Mouse (Mus musculus) right cerebral cortex, postnatal 25 days (tissue): Measurements from ENCODE around the gene Klrc3.
"Not testable (repeated sequence)": the region's sequence is repeated elsewhere in the genome, so short reads cannot be mapped to it uniquely, and the experiment has no call there.

Experiments used
- DNase-seq: peaks from one replicate; pipeline ENCODE4 v3.0.0; 2022

Klrc3 gene

DNA sequence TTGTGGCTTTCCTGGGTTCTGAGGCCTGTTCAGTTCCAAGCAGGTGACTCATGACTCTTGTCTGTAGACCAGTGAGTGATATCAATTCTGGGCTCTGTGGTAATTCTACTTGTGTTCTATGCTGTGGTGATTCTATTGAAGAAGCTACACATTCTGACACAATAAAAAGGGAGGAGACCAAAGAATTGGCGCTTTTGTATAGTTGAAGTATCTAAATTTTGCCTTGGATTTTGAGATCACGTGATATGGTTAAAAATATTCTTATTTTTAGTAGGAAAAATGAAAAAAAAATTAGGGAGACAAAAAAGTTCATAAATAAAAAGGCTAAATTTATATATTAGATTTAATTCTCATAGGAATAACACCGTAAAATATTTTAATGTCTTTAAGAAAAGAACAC is at the start of gene Klrc3:
Klrc3 (minus strand) TSS at position 101 of the 400 bp plus-strand sequence.
- not testable (repeated sequence) for DNase-seq

DNA sequence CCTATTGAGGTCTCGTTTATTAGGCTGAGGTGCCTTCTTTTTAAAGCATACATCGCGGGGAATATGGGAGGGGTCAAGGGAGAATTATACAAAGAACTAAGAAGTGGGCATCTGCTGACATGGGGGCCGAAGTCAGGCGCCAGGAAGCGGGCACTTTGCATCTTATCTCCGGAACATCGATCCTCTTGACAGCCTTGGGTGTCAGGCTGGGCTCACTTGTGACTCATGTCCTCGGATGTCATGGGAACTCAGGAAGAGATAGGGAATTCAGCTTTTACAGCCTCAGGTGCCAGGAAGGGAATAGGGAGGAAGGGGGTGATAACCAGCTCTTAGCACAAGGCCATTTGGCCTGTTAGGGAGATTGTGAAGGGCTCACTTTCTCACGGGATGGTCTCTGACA is 48.3 kb upstream of the Klrc3 start:
- not testable (repeated sequence) for DNase-seq

DNA sequence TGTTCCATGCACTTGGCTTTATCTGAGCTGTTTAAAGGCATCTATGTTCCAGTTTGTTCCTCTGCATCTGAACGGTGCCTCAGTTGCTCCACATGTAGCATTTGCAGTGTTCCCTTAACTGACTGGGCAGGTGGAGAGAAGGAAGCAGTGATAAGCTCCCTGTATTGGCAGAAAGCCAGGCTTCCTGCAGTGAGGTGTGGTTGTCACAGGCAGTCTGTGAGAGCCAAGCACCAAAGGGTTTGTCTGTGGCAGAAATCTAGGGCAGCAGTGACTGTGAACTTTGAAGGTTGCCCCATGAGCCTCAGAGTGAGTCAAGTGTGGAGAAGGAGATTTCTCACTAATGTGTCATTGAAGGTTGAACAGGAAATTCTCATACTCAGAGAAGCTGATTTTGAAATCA is 37.2 kb upstream of the Klrc3 start:
- no peak for DNase-seq

DNA sequence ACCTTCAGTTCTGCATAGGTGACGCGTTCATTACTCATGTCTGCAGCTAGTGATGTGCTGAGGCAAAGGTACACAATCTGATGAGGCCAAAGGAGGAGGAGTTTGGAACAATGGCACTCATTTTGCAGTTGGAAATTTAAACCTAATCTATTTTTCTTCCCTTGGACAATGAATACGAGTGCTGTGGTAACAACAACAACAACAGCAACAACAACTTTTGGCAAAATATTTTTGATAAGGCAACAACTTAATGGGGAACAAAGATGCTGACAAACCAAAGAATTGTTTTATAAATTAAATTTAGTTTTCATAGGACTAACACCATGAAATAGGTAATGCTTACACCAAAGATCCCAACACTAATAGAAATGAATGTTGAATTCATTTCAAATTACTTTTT is 35.7 kb upstream of the Klrc3 start, which contains the start of gene Klrc1:
Klrc1 (minus strand) TSS at position 101 of the 400 bp plus-strand sequence.
- DNase-seq, result no peak

DNA sequence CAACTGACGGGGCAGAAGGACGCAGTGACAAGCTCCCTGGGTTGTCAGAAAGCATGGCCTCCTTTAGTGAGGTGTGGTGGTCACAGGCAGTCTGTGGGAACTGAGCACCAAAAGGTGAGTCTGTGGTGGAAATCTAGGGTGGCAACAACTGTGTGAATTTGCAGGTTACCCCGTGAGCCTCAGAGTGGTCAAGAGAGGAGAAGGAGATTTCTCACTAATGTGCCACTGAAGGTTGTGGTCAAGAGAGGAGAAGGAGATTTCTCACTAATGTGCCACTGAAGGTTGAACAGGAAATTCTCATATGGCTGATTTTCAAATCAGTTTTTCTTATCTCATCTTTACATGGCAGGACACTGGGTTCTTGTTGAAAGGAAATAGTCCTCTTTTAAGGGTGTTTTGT is 18.2 kb upstream of the Klrc3 start:
- not testable (repeated sequence) for DNase-seq

DNA sequence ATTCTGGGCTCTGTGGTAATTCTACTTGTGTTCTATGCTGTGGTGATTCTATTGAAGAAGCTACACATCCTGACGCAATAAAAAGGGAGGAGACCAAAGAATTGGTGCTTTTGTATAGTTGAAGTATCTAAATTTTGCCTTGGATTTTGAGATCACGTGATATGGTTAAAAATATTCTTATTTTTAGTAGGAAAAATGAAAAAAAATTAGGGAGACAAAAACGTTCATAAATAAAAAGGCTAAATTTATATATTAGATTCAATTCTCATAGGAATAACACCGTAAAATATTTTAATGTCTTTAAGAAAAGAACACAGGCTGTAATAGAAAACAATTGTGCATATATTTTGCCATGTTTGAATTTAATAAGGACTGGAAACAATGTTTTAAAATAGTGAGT is 17.5 kb upstream of the Klrc3 start, which contains the start of gene Klrc2:
Klrc2 (minus strand) TSS at position 101 of the 400 bp plus-strand sequence.
- not testable (repeated sequence) for DNase-seq

DNA sequence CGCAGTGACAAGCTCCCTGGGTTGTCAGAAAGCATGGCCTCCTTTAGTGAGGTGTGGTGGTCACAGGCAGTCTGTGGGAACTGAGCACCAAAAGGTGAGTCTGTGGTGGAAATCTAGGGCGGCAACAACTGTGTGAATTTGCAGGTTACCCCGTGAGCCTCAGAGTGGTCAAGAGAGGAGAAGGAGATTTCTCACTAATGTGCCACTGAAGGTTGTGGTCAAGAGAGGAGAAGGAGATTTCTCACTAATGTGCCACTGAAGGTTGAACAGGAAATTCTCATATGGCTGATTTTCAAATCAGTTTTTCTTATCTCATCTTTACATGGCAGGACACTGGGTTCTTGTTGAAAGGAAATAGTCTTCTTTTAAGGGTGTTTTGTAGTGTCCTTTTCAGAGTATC is 917 bp upstream of the Klrc3 start:
- DNase-seq, result not testable (repeated sequence)

DNA sequence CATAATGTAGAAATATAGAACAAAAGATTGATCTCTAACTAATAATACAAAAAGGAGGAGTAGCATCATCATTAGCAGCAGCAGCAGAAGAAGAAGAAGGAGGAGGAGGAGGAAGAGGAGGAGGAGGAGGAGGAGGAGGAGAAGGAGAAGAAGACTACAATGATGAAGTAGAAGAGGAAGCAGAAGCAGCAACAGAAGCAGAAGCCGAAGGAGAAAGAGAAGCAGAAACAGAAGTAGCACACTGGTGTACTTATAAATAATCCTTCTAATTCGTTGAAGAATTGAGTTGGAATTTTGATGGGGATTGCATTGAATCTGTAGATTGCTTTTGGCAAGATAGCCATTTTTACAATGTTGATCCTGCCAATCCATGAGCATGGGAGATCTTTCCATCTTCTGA is 12.1 kb downstream of the Klrc3 start:
- DNase-seq, result not testable (repeated sequence)

DNA sequence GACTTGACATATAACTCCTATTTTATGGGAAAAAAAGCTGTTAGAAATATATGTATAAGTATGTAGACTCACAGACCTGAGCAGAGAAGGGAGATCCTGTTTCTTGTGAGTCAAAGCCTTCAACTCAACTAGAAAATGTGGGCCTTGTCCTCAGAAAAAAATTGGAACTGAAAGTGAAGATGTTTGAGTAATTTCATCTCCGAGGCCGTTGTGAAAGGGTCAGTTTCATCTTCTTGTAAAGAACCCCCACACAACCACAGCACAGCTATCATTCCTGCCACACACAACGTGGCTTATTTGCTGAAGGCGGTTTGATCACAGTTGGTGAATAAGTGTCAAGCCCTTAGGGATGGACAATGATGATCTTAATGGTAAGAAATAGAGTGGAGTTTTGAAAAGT is 19.4 kb downstream of the Klrc3 start, which contains the start of gene Klrk1:
Klrk1 (minus strand) TSS at position 130 of the 400 bp plus-strand sequence.
- no peak for DNase-seq

DNA sequence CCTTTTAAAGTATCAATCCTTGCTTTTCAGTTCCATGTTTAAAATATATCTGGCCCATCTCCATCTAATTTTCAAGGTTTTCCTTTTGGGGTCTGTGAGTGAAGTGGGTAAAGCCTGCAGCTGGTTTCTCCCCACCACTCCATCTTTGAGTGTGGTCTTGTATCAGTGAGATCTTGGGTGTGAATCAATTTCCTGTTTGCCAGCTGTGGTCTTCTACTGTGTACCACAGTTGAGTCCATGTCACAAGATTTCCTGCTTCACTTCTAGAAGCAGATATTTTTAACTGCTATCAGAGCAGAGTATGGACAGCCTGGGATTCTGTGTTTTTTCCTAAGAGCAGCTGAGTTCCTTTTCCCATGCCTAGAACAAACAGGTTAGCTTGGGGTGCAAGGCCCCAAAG is 34.8 kb downstream of the Klrc3 start:
- DNase-seq, result no peak

DNA sequence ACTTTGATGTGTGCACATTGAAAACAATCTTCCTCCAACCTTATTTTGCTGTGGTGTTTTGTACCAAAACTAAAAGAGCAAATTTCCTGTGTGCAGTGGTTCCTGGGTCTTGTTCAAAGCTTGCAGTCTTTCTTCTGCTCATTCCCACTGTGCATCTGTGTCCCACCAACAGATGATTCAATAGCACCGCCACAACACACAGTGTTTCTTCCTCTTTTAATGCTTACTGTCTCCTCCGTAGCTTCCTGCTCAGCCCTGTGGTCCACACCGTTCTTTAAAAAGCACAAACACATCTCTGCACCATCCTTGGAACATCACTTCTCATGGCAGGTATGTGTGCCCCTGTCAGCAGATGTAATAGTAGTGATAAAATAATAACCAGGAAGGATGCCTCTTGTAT is 51.6 kb downstream of the Klrc3 start, which contains the start of gene Klrd1:
Klrd1 (plus strand) TSS at position 275 of the 400 bp plus-strand sequence.
- DNase-seq, result no peak
